Mouse (Mus musculus) CH12.LX (cell line): ENCODE results near the gene Cyp2j9.

Experiments
- CHD2 ChIP-seq: IDR thresholded peaks from 2 replicates; pipeline ENCODE4 v1.6.1; 2011; ENCODE audit warnings: low read length, improper control_type of control experiment
- CTCF ChIP-seq, 2 experiments: IDR thresholded peaks in 1 of 2; conservative IDR thresholded peaks in 1 of 2; 2 replicates each; pipeline ENCODE4 v1.5.1; 2011 to 2012; ENCODE audit warnings: low read depth in 2 of 2, low read length in 2 of 2, improper control_type of control experiment in 1 of 2, inconsistent platforms in 1 of 2, mild to moderate bottlenecking in 1 of 2, moderate library complexity in 1 of 2
- ETS1 ChIP-seq: conservative IDR thresholded peaks from 2 replicates; pipeline ENCODE4 v1.6.1; 2012; ENCODE audit warnings: low read depth, mild to moderate bottlenecking, inconsistent platforms, low read length, improper control_type of control experiment, moderate library complexity
- GABPA ChIP-seq: IDR thresholded peaks from 2 replicates; pipeline ENCODE4 v1.6.1; 2012; ENCODE audit warnings: low read depth, low read length, improper control_type of control experiment, inconsistent platforms; ENCODE audit not compliant: insufficient replicate concordance
- UBTF ChIP-seq: IDR thresholded peaks from 2 replicates; pipeline ENCODE4 v1.6.1; 2012; ENCODE audit warnings: low read depth, mild to moderate bottlenecking, inconsistent platforms, low read length, improper control_type of control experiment, moderate library complexity
- USF2 ChIP-seq: conservative IDR thresholded peaks from 2 replicates; pipeline ENCODE4 v1.6.1; 2011; ENCODE audit warnings: low read depth, low read length, improper control_type of control experiment

- TF ChIP-seq CHD2: no peak
- no peak for TF ChIP-seq CTCF (conservative IDR thresholded peaks at IDR 0.05 in 1 of 2, IDR thresholded peaks at IDR 0.05 in 1 of 2; ENCODE audit: low read depth in 2 of 2, low read length in 2 of 2)
- no peak for TF ChIP-seq UBTF
- TF ChIP-seq GABPA: no peak
- no peak for TF ChIP-seq ETS1
- TF ChIP-seq USF2: no peak
These were observed 38.1 kb downstream of the Cyp2j9 start, which contains the start of gene Cyp2j6 for GRCm38 (mm10) chr4:96553133-96553819.
